Mouse (Mus musculus) hindbrain, embryonic 16.5 days (tissue): Measurements from ENCODE around the gene Tcl1b5. TPM values are rescaled to one million over a fixed set of nuclear protein-coding genes. Genes with fewer than 3 reads are reported as not detected.
"Not testable (repeated sequence)": the region's sequence is repeated elsewhere in the genome, so short reads cannot be mapped to it uniquely, and the experiment has no call there.

Source experiments
- ATAC-seq: fragments of 200-750 bp; cut with Nextera tagmentation; 2 replicates; pipeline ENCODE4 v1.8.0; 2017; ENCODE audit warnings: moderate TSS enrichment, moderate library complexity
- H3K27ac ChIP-seq: fragments of 300-500 bp; sonication (generic); 2 replicates; pipeline ENCODE4 v1.5.1; 2014; ENCODE audit warnings: low read depth, mild to moderate bottlenecking, control low read depth, low read length, moderate library complexity
- H3K27me3 ChIP-seq: fragments of 300-500 bp; sonication (generic); replicated peaks from 2 replicates; pipeline ENCODE4 v1.6.1; 2014; ENCODE audit warnings: low read length; ENCODE audit not compliant: control insufficient read depth, insufficient read depth
- H3K36me3 ChIP-seq: fragments of 300-500 bp; sonication (generic); 2 replicates; pipeline ENCODE4 v1.6.1; 2014; ENCODE audit warnings: mild to moderate bottlenecking, low read length, moderate library complexity, mixed read lengths; ENCODE audit not compliant: control insufficient read depth, insufficient read depth
- H3K4me1 ChIP-seq: fragments of 300-500 bp; sonication (generic); 2 replicates; pipeline ENCODE4 v1.6.1; 2014; ENCODE audit warnings: low read depth, low read length; ENCODE audit not compliant: control insufficient read depth, insufficient read depth
- H3K4me2 ChIP-seq: fragments of 300-500 bp; sonication (generic); 2 replicates; pipeline ENCODE4 v1.6.1; 2014; ENCODE audit warnings: mild to moderate bottlenecking, low read length, control low read depth, moderate library complexity
- H3K4me3 ChIP-seq: fragments of 300-500 bp; sonication (generic); 2 replicates; pipeline ENCODE4 v1.5.1; 2014; ENCODE audit warnings: mild to moderate bottlenecking, low read length, control low read depth, moderate library complexity
- H3K9ac ChIP-seq: fragments of 300-500 bp; sonication (generic); 2 replicates; pipeline ENCODE4 v1.6.1; 2014; ENCODE audit warnings: low read depth, mild to moderate bottlenecking, control low read depth, low read length, moderate library complexity
- H3K9me3 ChIP-seq: fragments of 300-500 bp; sonication (generic); 2 replicates; pipeline ENCODE4 v1.6.1; 2014; ENCODE audit warnings: mild to moderate bottlenecking, low read length, moderate library complexity; ENCODE audit not compliant: control insufficient read depth
- WGBS: fragments of 180-500 bp; shearing (Covaris S2); extraction: QIAGEN DNeasy Blood & Tissue Kit; methylation state at CpG from one replicate; pipeline ENCODE4 v1.1.7; 2014; 5-methylcytosine and 5-hydroxymethylcytosine counted together
- polyA plus RNA-seq: library from polyadenylated mRNA; unstranded; fragments of >200 nt; fragmentation: Nextera tagmentation; extraction: Ambion mirVana; gene quantifications from 2 replicates; pipeline ENCODE4 v1.2.1, GENCODE M21; 2015

Gene Tcl1b5
- polyA plus RNA-seq = not detected in 2 replicates

DNA sequence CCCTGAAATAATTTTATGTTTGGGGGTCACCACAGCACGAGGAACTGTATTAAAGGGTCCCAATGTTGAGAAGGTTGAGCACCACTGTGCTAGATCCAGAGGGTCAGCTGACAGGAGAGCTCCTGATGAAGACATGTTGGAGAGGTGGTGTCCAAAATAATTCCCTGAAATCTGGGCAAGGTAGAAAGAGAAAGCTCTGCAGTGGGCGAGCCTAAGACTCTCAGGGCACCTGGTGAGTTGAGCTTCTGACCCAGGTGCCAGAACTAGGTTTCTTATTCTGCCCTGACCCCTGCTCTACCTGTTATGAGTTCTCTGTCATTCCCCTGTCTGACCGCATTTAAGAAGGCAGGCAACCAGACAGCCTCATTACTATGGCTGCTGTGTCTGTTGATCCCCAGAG lies at the start of gene Tcl1b5:
TSS of gene Tcl1b5 (plus strand) at position 301 of the 400 bp plus-strand sequence.
- H3K27me3 ChIP-seq, H3K4me3 ChIP-seq, H3K36me3 ChIP-seq, H3K9me3 ChIP-seq, H3K27ac ChIP-seq, H3K4me1 ChIP-seq, ATAC-seq, H3K9ac ChIP-seq, H3K4me2 ChIP-seq: not testable (repeated sequence)
- 79% methylated on average over 3 of the region's 3 CpGs for WGBS

DNA sequence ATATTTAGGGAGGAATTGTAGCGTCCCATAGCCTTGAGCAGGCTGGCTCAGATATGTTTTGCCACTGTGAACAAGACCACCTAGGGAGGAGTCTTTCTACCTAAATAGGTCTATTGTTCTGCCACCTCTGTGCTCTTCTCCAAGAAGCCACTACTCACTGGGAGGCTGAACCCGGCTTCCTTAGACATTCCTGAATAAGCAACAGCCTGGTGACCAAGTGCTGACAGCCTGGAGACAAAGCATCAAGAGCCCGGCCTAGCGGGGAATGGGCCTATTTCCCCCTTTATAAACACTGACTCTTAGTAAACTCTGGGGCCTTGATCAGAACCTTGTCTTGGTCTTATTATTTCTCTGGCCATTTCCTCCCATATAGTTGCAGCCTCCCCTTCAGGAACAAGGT lies 49.6 kb upstream of the Tcl1b5 start:
- Histone ChIP-seq H3K36me3 (no peaks in the 10 kb centered on the region), H3K27me3 (no peaks in the 10 kb centered on the region), H3K4me3 (no peak overlapping the region), H3K27ac (no peak overlapping the region), H3K4me1 (no peaks in the 10 kb centered on the region), H3K9ac (no peak overlapping the region), H3K4me2 (no peak overlapping the region), H3K9me3 (no peaks in the 10 kb centered on the region)
- 32% methylated on average over 4 of the region's 4 CpGs for WGBS
- no peak for ATAC-seq

DNA sequence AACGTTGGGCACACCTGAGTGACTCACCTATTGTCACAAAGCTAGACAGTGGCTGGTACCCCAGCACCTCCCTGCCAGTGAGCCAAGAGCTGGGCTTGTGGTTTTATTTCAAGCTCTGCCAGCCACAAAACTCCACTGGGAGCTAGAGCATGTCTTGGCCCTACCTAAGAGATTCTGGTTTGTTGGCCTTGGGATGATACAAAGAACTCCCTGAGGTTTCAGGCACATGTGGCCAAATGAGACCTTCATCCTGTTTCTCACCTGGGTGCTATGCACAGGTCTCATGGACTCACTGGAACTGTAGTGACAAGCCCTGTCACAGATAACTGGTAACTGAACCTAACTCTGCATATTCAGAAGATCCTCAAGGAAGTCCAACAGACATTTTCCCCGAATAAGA lies 48.5 kb upstream of the Tcl1b5 start:
- no peaks in the 10 kb centered on the region for H3K9me3 ChIP-seq
- no peak overlapping the region for H3K27ac ChIP-seq
- H3K27me3 ChIP-seq = no peaks in the 10 kb centered on the region
- no peaks in the 10 kb centered on the region for H3K4me1 ChIP-seq
- no peak overlapping the region for H3K4me3 ChIP-seq
- H3K36me3 ChIP-seq = no peaks in the 10 kb centered on the region
- no peak overlapping the region for H3K9ac ChIP-seq
- no peak for ATAC-seq
- H3K4me2 ChIP-seq = no peak overlapping the region
- 89% methylated on average over 2 of the region's 2 CpGs for WGBS

DNA sequence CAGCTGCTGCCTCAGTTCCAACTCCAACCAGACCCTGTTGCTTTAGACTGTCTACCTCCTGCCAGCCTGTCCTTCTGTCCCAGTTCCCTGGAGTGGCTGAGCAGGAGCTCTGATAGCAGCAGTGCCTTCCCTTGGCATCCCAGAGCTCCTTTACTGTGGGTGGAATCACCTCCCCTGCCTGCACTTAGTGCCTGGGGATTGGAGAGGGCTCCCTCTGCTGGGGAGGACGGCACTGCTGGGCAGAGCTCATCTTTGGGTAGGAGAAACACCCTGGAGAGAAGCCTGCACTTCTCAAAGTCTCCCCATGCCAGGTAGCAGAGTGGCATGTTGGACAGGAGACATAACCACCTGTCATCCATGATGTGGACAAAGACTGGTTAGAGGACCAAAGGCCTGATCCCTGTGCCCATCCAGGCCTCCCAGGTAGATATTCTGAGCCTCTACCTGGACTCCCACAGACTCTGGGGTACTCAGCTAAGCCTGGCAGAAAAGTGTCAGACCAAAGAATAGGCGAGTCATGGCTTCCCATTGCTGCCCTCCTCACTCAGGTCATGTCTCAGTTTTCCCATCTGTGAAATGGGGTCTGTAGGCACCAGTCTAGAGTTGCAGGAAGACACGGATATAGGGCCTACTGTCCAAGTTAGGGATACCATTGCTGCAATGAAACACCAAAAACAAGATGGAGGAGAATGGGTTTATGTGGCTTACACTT lies 46.5 kb upstream of the Tcl1b5 start:
- H3K4me2 ChIP-seq, H3K27me3 ChIP-seq, ATAC-seq, H3K36me3 ChIP-seq, H3K9me3 ChIP-seq, H3K4me1 ChIP-seq, H3K4me3 ChIP-seq, H3K27ac ChIP-seq, H3K9ac ChIP-seq: not testable (repeated sequence)
- 87% methylated on average over 2 of the region's 3 CpGs for WGBS

DNA sequence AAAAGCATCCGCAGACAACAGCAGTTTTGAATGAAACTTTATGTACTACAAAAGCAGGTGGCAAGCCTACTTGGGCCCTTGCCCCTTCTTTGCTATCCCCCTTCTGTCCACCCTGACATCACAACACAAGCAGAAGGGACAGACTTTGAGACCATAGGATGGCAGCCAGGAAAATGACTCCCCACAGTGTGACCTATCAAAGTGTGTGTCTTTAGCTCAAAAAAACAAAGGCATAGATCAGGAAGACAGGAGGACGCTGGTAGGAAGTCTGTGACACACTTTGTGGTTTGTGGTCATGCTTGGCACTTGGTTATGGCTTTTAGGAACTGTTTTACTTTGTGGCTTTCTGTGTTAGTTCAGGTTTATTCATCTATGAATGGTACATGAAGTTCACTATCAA lies 42.0 kb upstream of the Tcl1b5 start:
- not testable (repeated sequence) for H3K9me3 ChIP-seq, H3K36me3 ChIP-seq, ATAC-seq, H3K4me3 ChIP-seq, H3K4me1 ChIP-seq, H3K4me2 ChIP-seq, H3K9ac ChIP-seq, H3K27ac ChIP-seq, H3K27me3 ChIP-seq
- 53% methylated on average over 2 of the region's 2 CpGs for WGBS

DNA sequence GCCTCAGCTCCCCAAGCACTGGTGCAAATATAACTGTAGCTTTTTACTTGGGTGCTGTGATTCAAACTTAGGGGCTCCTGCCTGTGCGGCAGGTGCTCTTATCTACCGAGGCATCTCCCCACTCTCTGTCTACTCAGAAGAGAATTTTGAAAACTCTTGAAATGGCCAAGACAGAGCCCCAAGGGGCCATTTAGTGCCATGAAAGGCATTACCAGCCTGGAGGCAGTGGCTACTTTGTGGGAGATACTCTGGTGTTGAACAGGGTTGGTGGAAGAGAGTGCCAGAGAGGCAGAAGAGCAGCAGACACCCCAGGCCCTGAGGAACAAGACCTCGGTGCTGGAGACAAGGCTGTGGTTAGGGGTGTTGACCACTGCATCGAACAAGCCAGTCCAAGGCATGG lies 41.3 kb upstream of the Tcl1b5 start:
- H3K4me2 ChIP-seq, H3K27ac ChIP-seq, H3K9ac ChIP-seq, H3K9me3 ChIP-seq, H3K36me3 ChIP-seq, H3K4me1 ChIP-seq, ATAC-seq, H3K27me3 ChIP-seq, H3K4me3 ChIP-seq: not testable (repeated sequence)
- 87% methylated on average over 4 of the region's 4 CpGs for WGBS

DNA sequence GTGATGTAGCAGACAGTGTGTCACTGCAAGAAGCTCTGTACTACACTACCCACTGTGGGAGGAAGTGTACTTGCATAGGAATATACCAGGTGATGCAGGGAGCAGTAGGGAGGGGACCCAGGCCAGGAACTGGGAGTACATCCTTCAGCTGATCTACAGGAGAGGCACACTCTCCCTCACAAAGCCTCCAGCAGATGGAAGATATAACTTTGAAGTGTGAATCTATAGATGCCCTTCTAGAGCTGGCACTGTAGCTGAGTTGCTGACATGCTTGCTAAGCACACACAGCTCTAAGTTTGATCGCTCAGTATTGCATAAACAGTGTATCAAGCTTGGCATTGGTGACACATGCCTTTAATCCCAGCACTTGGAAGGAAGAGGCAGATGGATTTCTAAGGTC lies 38.4 kb upstream of the Tcl1b5 start:
- not testable (repeated sequence) for H3K4me3 ChIP-seq, H3K4me2 ChIP-seq, H3K27me3 ChIP-seq, H3K9ac ChIP-seq, H3K9me3 ChIP-seq, H3K36me3 ChIP-seq, ATAC-seq, H3K4me1 ChIP-seq, H3K27ac ChIP-seq
- 89% methylated on average over 1 of the region's 1 CpGs for WGBS

DNA sequence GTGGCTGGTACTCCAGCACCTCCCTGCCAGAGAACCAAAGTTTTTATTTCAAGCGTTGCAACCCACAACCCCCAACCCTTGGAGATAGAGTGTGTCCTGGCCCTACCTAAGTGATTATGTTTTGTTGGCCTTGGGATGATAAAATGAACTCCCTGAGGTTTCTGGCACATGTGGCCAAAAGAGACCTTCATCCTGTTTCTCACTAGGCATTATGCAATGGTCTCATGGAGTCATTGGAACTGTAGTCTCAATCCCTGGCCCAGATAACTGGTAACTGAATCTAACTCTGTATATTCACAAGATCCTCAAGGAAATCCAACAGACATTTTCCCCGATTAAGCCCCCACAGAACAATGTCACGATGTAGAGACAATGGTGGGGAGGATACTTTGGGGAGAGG lies 33.0 kb upstream of the Tcl1b5 start:
- H3K4me2 ChIP-seq = no peak overlapping the region
- H3K4me1 ChIP-seq = no peaks in the 10 kb centered on the region
- H3K27ac ChIP-seq = no peak overlapping the region
- no peak for ATAC-seq
- H3K9me3 ChIP-seq = no peaks in the 10 kb centered on the region
- no peaks in the 10 kb centered on the region for H3K27me3 ChIP-seq
- no peak overlapping the region for H3K9ac ChIP-seq
- H3K36me3 ChIP-seq = no peaks in the 10 kb centered on the region
- no peak overlapping the region for H3K4me3 ChIP-seq
- 94% methylated on average over 3 of the region's 3 CpGs for WGBS

DNA sequence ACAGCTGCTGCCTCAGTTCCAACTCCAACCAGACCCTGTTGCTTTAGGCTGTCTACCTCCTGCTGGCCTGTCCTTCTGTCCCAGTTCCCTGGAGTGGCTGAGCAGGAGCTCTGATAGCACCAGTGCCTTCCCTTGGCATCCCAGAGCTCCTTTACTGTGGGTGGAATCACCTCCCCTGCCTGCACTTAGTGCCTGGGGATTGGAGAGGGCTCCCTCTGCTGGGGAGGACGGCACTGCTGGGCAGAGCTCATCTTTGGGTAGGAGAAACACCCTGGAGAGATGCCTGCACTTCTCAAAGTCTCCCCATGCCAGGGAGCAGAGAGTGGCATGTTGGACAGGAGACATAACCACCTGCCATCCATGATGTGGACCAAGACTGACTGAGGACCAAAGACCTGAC lies 31.2 kb upstream of the Tcl1b5 start:
- H3K36me3 ChIP-seq, H3K4me3 ChIP-seq, H3K9me3 ChIP-seq, H3K4me2 ChIP-seq, H3K4me1 ChIP-seq, H3K27me3 ChIP-seq, ATAC-seq, H3K27ac ChIP-seq, H3K9ac ChIP-seq: not testable (repeated sequence)
- WGBS = 50% methylated on average over 1 of the region's 1 CpGs

DNA sequence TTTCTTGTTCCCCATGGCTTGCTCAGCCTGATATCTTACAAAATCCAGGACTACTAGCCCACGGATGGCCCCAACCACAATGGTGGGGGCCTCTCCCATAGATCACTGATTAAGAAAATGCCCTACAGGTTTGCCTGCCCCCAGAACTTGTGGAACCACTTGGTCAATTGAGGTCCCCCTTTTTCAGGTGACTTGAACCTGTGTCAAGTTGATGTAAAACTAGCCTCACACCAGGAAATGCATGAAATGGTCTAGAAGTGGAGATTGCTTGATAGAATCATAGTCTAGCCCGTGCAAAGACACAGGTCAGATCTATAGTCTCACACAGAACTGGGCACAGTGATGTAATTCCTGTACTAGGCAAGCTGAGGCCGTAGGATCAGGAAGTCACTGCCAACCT lies 30.4 kb upstream of the Tcl1b5 start, which contains the start of gene Tcl1b2:
TSS of gene Tcl1b2 (plus strand) at position 301 of the 400 bp plus-strand sequence.
- Histone ChIP-seq H3K9me3 (no peaks in the 10 kb centered on the region), H3K27ac (no peak within 1 kb of the TSS), H3K4me2 (no peak within 1 kb of the TSS), H3K9ac (no peak within 1 kb of the TSS), H3K4me3 (no peak within 1 kb of the TSS), H3K4me1 (no peaks in the 10 kb centered on the region), H3K27me3 (no peaks in the 10 kb centered on the region), H3K36me3 (no peaks in the 10 kb centered on the region)
- 88% methylated on average over 3 of the region's 3 CpGs for WGBS
- ATAC-seq = no peak
